Mouse (Mus musculus): ENCODE results near the gene Cdc42bpg. TPM values are rescaled to one million over a fixed set of nuclear protein-coding genes. Genes with fewer than 3 reads are reported as not detected.
"Not testable (repeated sequence)": the region's sequence is repeated elsewhere in the genome, so short reads cannot be mapped to it uniquely, and the experiment has no call there.

The Cdc42bpg gene
- polyA plus RNA-seq, 1 experiment from 2014 or later: 0.46 TPM

GRCm38 (mm10) chr19:6289696-6290238 lies 16.5 kb upstream of the Cdc42bpg start:
- H3K4me3 ChIP-seq (replicated peaks): no peak overlapping the region
- H3K4me2 ChIP-seq (replicated peaks): no peak overlapping the region
- H3K36me3 ChIP-seq: peaks cover 72% of the 10 kb centered on the region
- 95% methylated on average over 14 of the region's 14 CpGs for WGBS
- no peaks in the 10 kb centered on the region for H3K4me1 ChIP-seq (replicated peaks)
- ATAC-seq: no peak
- no peak overlapping the region for H3K9ac ChIP-seq (replicated peaks)
- H3K27ac ChIP-seq: no peak overlapping the region
- H3K27me3 ChIP-seq: no peaks in the 10 kb centered on the region
- no peaks in the 10 kb centered on the region for H3K9me3 ChIP-seq

GRCm38 (mm10) chr19:6290720-6291116 lies 15.5 kb upstream of the Cdc42bpg start:
- ATAC-seq; H3K4me3 ChIP-seq (replicated peaks); H3K27ac ChIP-seq; H3K4me1 ChIP-seq (replicated peaks); H3K4me2 ChIP-seq (replicated peaks); H3K9ac ChIP-seq (replicated peaks); H3K27me3 ChIP-seq; H3K9me3 ChIP-seq: not testable (repeated sequence)
- 95% methylated on average over 5 of the region's 6 CpGs for WGBS
- H3K36me3 ChIP-seq: peaks cover 72% of the 10 kb centered on the region

GRCm38 (mm10) chr19:6291117-6291781 lies 15.0 kb upstream of the Cdc42bpg start:
- Histone ChIP-seq H3K27me3 (no peaks in the 10 kb centered on the region), H3K27ac (peak overlapping the region; percentile 25; the same call in 1 of the 2 replicates), H3K4me1 (replicated peaks) (no peaks in the 10 kb centered on the region), H3K4me2 (replicated peaks) (no peak overlapping the region), H3K9ac (replicated peaks) (no peak overlapping the region), H3K4me3 (replicated peaks) (no peak overlapping the region), H3K36me3 (peaks cover 72% of the 10 kb centered on the region), H3K9me3 (no peaks in the 10 kb centered on the region)
- no peak for ATAC-seq
- 82% methylated on average over 10 of the region's 10 CpGs for WGBS

- H3K36me3 ChIP-seq: peaks cover 72% of the 10 kb centered on the region
Measured at GRCm38 (mm10) chr19:6292262-6292661, 14.0 kb upstream of the Cdc42bpg start.

GRCm38 (mm10) chr19:6294301-6294700 lies 12.0 kb upstream of the Cdc42bpg start:
- H3K36me3 ChIP-seq: peaks cover 85% of the 10 kb centered on the region
- no peak for ATAC-seq
- H3K4me2 ChIP-seq (replicated peaks): no peak overlapping the region
- no peaks in the 10 kb centered on the region for H3K27me3 ChIP-seq
- WGBS: 93% methylated on average over 17 of the region's 17 CpGs
- H3K4me1 ChIP-seq (replicated peaks): no peaks in the 10 kb centered on the region
- no peaks in the 10 kb centered on the region for H3K9me3 ChIP-seq
- no peak overlapping the region for H3K4me3 ChIP-seq (replicated peaks)
- no peak overlapping the region for H3K27ac ChIP-seq
- H3K9ac ChIP-seq (replicated peaks): no peak overlapping the region

More at GRCm38 (mm10) chr19:6292262-6292661, 14.0 kb upstream of the Cdc42bpg start:
- Histone ChIP-seq H3K9me3 (no peaks in the 10 kb centered on the region), H3K27ac (no peak overlapping the region), H3K4me2 (replicated peaks) (no peak overlapping the region), H3K4me1 (replicated peaks) (no peaks in the 10 kb centered on the region), H3K4me3 (replicated peaks) (no peak overlapping the region), H3K27me3 (no peaks in the 10 kb centered on the region), H3K9ac (replicated peaks) (no peak overlapping the region)
- WGBS: 93% methylated on average over 5 of the region's 5 CpGs
- no peak for ATAC-seq

DNA sequence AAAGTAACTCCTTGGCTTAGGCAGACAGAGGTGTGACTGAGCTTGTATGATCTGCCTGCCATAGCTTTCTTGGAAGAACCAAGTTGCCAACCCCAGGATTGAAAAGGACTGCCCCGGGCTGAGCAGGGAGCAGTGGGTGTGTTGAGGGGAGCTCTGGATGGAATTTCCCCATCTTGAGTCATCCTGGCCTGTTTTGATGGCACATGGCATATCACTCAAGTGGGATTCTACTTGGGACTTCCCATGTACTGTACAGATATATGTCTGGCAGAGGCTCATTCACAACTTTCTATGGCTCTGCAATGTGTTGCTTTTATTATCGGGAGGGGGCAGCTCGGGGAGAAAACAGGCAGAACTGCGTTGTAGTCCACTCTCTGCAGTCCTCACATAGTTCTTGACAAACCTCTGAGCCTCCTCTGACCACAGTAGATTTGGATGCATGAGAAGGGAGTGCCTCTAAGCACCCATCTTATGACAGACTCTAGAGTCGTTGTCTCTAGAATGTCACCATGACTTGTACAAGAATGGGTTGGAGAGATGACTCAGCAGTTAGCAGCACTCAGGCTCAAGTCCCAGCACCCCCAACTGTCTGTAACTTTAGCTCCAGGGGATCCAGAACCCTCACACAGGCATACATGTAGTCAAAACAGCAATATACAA lies 9.6 kb upstream of the Cdc42bpg start:
- Histone ChIP-seq H3K27me3 (no peaks in the 10 kb centered on the region), H3K9me3 (no peaks in the 10 kb centered on the region), H3K36me3 (peaks cover 83% of the 10 kb centered on the region), H3K9ac (replicated peaks) (no peak overlapping the region), H3K4me1 (replicated peaks) (0 out of 2 replicates have a peak, but pooled peaks cover 3% of the 10 kb centered on the region), H3K4me2 (replicated peaks) (no peak overlapping the region), H3K27ac (no peak overlapping the region), H3K4me3 (replicated peaks) (no peak overlapping the region)
- ATAC-seq: no peak
- WGBS: 92% methylated on average over 5 of the region's 5 CpGs

DNA sequence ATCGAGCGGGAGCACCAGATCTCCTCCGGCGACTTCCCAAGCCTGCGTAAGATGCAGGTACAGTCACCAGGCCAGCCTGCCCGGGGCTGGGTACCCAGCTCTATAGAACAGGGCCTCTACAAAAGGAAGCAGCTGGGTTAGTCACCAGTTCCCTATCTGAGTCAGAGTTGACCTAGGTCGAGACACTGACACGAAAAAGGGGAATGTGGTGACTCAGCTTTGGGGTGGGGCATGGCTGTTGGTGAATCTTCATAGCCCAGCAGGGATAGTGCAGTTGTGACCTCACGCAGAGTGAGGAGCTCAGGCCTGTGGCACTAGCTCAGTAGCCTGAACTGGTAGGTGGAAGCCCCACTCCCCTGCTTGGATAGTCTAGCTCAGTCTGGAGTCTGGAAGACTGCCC lies 8.6 kb upstream of the Cdc42bpg start:
- H3K9ac ChIP-seq (replicated peaks): no peak overlapping the region

DNA sequence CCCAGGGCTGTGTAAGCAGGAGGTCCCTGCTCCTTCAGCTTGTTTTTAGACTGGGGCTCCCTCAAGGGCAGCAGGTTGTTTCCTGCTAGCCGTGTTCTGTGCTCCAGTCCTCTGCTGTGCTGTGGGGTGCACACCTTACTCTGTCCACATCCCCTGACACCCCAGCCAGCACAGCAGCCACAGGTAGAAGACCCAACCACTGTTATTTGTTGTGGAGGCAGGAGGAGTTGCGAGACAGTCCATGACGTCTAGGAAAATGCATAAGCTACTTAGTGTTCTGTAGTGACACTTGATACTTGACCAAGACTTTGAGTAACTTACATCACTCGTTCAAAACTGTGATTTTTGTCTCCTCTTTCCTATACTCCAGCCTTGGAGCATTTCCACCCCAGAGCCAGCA lies 7.3 kb upstream of the Cdc42bpg start:
- Histone ChIP-seq H3K36me3 (peaks cover 68% of the 10 kb centered on the region), H3K27me3 (no peaks in the 10 kb centered on the region), H3K4me3 (replicated peaks) (no peak overlapping the region), H3K27ac (no peak overlapping the region), H3K4me1 (replicated peaks) (0 out of 2 replicates have a peak, but pooled peaks cover 3% of the 10 kb centered on the region), H3K9me3 (no peaks in the 10 kb centered on the region), H3K9ac (replicated peaks) (no peak overlapping the region), H3K4me2 (replicated peaks) (no peak overlapping the region)
- no peak for ATAC-seq
- 90% methylated on average over 4 of the region's 4 CpGs for WGBS

More for the DNA sequence above, 8.6 kb upstream of the Cdc42bpg start:
- 93% methylated on average over 9 of the region's 9 CpGs for WGBS
- Histone ChIP-seq H3K9me3 (no peaks in the 10 kb centered on the region), H3K36me3 (peaks cover 78% of the 10 kb centered on the region), H3K4me2 (replicated peaks) (no peak overlapping the region), H3K27me3 (no peaks in the 10 kb centered on the region), H3K4me1 (replicated peaks) (0 out of 2 replicates have a peak, but pooled peaks cover 3% of the 10 kb centered on the region), H3K4me3 (replicated peaks) (no peak overlapping the region), H3K27ac (no peak overlapping the region)
- no peak for ATAC-seq

DNA sequence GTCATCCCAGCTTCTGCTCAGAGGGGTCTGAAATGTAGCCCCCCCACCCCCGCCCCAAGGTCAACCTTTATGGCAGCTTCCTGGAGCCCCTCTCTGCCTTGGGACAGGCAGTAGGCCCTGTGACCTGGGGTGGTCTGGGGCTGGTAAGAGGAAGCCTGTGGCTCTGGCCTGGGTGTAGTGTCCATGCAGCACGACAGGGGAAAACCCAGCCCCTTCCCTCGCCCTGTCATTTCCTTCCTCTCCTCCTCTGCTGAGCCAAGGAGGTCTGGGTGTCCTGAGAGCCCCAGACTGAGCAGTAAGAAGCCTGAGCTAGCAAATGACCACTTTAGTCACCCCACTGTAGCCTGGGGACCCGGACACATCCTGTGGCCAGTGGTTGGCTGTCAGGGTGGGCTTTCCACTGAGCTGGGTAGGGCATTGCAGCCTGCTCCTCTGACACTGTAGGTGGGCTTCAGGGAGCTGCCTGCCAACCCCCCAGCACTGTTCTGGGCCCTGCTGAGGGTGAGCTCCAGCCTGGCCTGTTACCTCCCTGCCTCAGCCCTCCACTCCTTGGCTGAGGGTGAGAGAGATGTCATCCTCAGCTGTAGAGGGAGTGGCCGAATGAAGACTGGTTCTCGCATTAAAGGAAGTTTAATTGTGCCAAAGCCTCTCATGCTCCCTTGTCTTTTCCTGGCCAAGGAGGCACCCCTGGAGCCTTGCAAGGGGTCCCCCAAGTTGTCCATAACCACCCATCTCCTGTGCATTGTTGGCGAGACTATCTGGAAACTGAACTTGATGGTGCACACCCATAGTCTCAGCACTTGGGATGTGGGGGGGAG lies 6.6 kb upstream of the Cdc42bpg start:
- ATAC-seq: no peak
- Histone ChIP-seq H3K27me3 (no peaks in the 10 kb centered on the region), H3K4me3 (replicated peaks) (no peak overlapping the region), H3K9me3 (no peaks in the 10 kb centered on the region), H3K27ac (no peak overlapping the region), H3K9ac (replicated peaks) (no peak overlapping the region), H3K4me1 (replicated peaks) (0 out of 2 replicates have a peak, but pooled peaks cover 3% of the 10 kb centered on the region), H3K4me2 (replicated peaks) (no peak overlapping the region), H3K36me3 (peaks cover 61% of the 10 kb centered on the region)
- 87% methylated on average over 7 of the region's 7 CpGs for WGBS

DNA sequence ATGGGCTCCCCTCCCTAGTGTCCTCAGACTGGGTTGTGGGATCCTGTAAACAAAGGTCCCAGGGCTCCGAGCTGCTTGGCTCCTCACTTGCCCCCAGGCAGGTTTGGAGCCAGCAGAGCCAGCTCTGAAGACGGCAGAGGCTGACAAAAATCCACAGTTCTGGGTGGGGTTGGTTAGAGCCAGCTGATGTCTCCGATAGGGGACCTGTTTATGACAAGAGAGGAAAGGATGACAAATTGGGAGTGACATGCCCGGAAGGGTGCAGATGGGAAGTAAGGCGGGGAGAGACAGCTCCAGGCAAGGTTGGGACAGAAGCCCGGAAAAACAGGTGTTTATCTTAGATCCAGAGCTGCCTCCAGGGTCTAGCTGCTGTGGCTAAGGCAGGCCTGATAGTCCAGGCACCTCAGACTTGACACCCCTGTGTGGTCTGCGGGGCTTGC lies 5.8 kb upstream of the Cdc42bpg start:
- 0 out of 2 replicates have a peak, but pooled peaks cover 3% of the 10 kb centered on the region for H3K4me1 ChIP-seq (replicated peaks)
- H3K4me3 ChIP-seq (replicated peaks): no peak overlapping the region
- no peaks in the 10 kb centered on the region for H3K27me3 ChIP-seq
- no peak overlapping the region for H3K9ac ChIP-seq (replicated peaks)
- H3K36me3 ChIP-seq: peaks cover 54% of the 10 kb centered on the region
- no peak overlapping the region for H3K4me2 ChIP-seq (replicated peaks)
- 76% methylated on average over 7 of the region's 7 CpGs for WGBS
- no peak overlapping the region for H3K27ac ChIP-seq
- no peaks in the 10 kb centered on the region for H3K9me3 ChIP-seq
- no peak for ATAC-seq

DNA sequence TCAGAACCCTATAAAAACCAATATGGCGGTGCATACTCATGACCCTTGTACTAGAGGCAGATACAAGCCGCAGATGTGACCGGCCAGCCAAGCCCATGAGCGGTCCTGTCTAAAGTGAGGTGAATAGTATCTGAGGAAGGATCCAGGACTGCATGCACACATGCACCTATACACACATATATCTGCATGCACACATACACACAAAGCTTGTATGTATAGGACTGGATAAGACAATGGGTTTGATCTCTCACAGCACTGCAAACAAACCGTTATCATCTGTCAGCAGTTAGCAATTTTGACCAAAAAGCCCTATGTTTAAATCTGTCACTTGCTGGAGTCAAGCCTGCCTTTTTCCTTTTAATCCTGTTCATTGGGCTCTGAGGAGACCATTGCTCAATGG lies 4.1 kb upstream of the Cdc42bpg start:
- 93% methylated on average over 5 of the region's 5 CpGs for WGBS
- Histone ChIP-seq H3K27ac (no peak overlapping the region), H3K4me3 (replicated peaks) (no peak overlapping the region), H3K9me3 (no peaks in the 10 kb centered on the region), H3K36me3 (peaks cover 37% of the 10 kb centered on the region), H3K4me2 (replicated peaks) (no peak overlapping the region), H3K4me1 (replicated peaks) (peaks cover 10% of the 10 kb centered on the region), H3K9ac (replicated peaks) (no peak overlapping the region), H3K27me3 (no peaks in the 10 kb centered on the region)
- ATAC-seq: no peak

GRCm38 (mm10) chr19:6302522-6302921 lies 3.7 kb upstream of the Cdc42bpg start:
- no peak for ATAC-seq
- Histone ChIP-seq H3K27me3 (no peaks in the 10 kb centered on the region), H3K4me1 (replicated peaks) (peaks cover 10% of the 10 kb centered on the region), H3K27ac (no peak overlapping the region), H3K9me3 (no peaks in the 10 kb centered on the region), H3K4me3 (replicated peaks) (no peak overlapping the region), H3K36me3 (peaks cover 33% of the 10 kb centered on the region), H3K9ac (replicated peaks) (no peak overlapping the region), H3K4me2 (replicated peaks) (no peak overlapping the region)
- 61% methylated on average over 4 of the region's 4 CpGs for WGBS
